7 mouse cellular contexts compared by ENCODE assay signal in the genomic region with DNA sequence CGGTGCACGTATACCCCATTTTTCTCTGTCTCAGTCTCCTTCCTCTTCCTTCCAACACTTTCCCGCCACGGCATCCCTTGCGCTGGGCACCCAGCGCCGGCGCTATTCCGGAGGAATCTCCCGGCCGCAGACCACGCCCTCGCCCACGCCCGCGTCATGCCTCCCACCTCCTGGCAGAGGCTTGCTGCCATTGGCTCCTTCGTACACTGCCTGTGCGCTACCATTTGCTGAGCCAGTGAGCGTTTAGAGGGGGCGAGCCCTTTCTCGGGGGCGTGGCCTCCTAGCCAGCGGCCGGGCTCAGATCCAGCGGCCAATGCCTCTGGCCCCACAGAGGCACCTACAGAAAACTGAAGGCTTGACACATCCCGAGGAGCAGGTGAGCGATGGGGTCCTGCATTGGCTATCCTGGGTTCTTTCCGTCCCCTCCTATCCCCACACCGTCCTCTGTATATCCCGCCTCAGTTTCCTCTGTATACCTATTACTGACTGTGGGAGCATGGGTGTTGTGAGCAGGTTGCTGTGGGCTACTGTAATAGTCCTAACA. TPM values are rescaled to one million over a fixed set of nuclear protein-coding genes. Genes with fewer than 3 reads are reported as not detected.
DNase-seq lines count a peak whose midpoint lies in the region; ATAC-seq lines count a peak whose summit lies in the region.

Gene Tnfaip8l1, plus strand, starts transcription at position 247 of the 544 bp plus-strand sequence.

- under 1% methylated on average over 30 of the region's 30 CpGs for WGBS in intestine, embryonic 16.5 days
- 1% methylated on average over 30 of the region's 30 CpGs for WGBS in midbrain, embryonic 11.5 days

- peaks cover 9% of the 10 kb centered on the region; the same call in 1 of the 2 replicates for H3K27me3 ChIP-seq in intestine, embryonic 16.5 days (replicated peaks; ENCODE audit: control insufficient read depth, insufficient read depth, low read length)
- H3K27me3 ChIP-seq in midbrain, embryonic 11.5 days (ENCODE audit: control insufficient read depth, insufficient read depth, low read length): peaks cover 8% of the 10 kb centered on the region; the same call in 1 of the 2 replicates

- H3K27ac ChIP-seq in intestine, embryonic 16.5 days (ENCODE audit: low read length): peak within 1 kb of the TSS; percentile 40
- H3K27ac ChIP-seq in midbrain, embryonic 11.5 days (ENCODE audit: low read depth, low read length): no peak within 1 kb of the TSS

- peaks cover 24% of the 10 kb centered on the region for H3K4me1 ChIP-seq in intestine, embryonic 16.5 days (ENCODE audit: control insufficient read depth, insufficient read depth, low read length)
- peaks cover 11% of the 10 kb centered on the region for H3K4me1 ChIP-seq in midbrain, embryonic 11.5 days (ENCODE audit: control insufficient read depth, insufficient read depth, low read length)

- H3K9me3 ChIP-seq in intestine, embryonic 16.5 days (ENCODE audit: control insufficient read depth, low read length): no peaks in the 10 kb centered on the region
- no peaks in the 10 kb centered on the region for H3K9me3 ChIP-seq in midbrain, embryonic 11.5 days (ENCODE audit: control insufficient read depth, low read length)

- peak within 1 kb of the TSS; percentile 82 for H3K4me2 ChIP-seq in intestine, embryonic 16.5 days (ENCODE audit: low read depth, low read length)
- peak within 1 kb of the TSS; percentile 65 for H3K4me2 ChIP-seq in midbrain, embryonic 11.5 days

- peak within 1 kb of the TSS; percentile 64 for H3K9ac ChIP-seq in intestine, embryonic 16.5 days (ENCODE audit: low read depth, low read length)
- H3K9ac ChIP-seq in midbrain, embryonic 11.5 days (ENCODE audit: low read length): peak within 1 kb of the TSS; percentile 55

- H3K4me3 ChIP-seq in intestine, embryonic 16.5 days (ENCODE audit: low read length): peak within 1 kb of the TSS; percentile 47
- peak within 1 kb of the TSS; percentile 36 for H3K4me3 ChIP-seq in midbrain, embryonic 11.5 days (ENCODE audit: low read depth, low read length)

- intact Hi-C loops in left cerebral cortex, postnatal 36 days (cut with DNase I): no loop called here

- peak; percentile 95 for DNase-seq in adrenal gland, adult 8-10 months
- DNase-seq in embryo, embryonic 9.5 days (ENCODE audit: extremely low spot score): peak; percentile 93
- peak; percentile 87 to 93 for DNase-seq in gastrocnemius, postnatal 4 days (ENCODE audit: low spot score in 2 of 2)
- peak; percentile 95 for DNase-seq in left cerebral cortex, postnatal 36 days (ENCODE audit: low spot score in 2 of 2)
- peak; percentile 99 for DNase-seq in midbrain, embryonic 11.5 days (ENCODE audit: low spot score, missing footprints)
- DNase-seq in skeletal muscle tissue, adult 2 months (ENCODE audit: low read depth, low spot score): peak; percentile 88

- H3K36me3 ChIP-seq in intestine, embryonic 16.5 days (ENCODE audit: control insufficient read depth, insufficient read depth, low read length): no peaks in the 10 kb centered on the region
- H3K36me3 ChIP-seq in midbrain, embryonic 11.5 days (ENCODE audit: control insufficient read depth, insufficient read depth, low read length): no peaks in the 10 kb centered on the region

- ATAC-seq in intestine, embryonic 16.5 days: peak; percentile 97
- peak; percentile 98 for ATAC-seq in midbrain, embryonic 11.5 days (ENCODE audit: low FRiP score)

RNA-seq across cellular contexts. Expression of gene Tnfaip8l1, which starts in this region (rescaled TPM):
- 1 to 10 TPM; 2.2 to 4.2 (median 3.8) TPM for total RNA-seq in adrenal gland, adult 8-10 months (2022)
- total RNA-seq in gastrocnemius, postnatal 4 days (2021): 1 to 10 TPM; 6.7 to 6.8 TPM
- 10.6 and 12.7 TPM in 2 replicates for polyA plus RNA-seq in intestine, embryonic 16.5 days (2015; fragmentation: Nextera tagmentation; extraction: Ambion mirVana)
- total RNA-seq in left cerebral cortex, postnatal 36 days (2021): 1 to 10 TPM; 7.9 to 8.5 TPM
- polyA plus RNA-seq in midbrain, embryonic 11.5 days (2014; fragmentation: Nextera tagmentation; extraction: Ambion mirVana): 5.8 and 7.7 TPM in 2 replicates
